Mouse (Mus musculus): Measurements from ENCODE around the gene 1700012B09Rik.
A peak's percentile ranks its signal among the peaks of the same experiment; 100 is the strongest.

1700012B09Rik gene

GRCm38 (mm10) chr9:14730941-14731541, 39.8 kb downstream of the 1700012B09Rik start:
- DNase-seq = peak; percentile 14 to 41

GRCm38 (mm10) chr9:14728365-14728764, 42.5 kb downstream of the 1700012B09Rik start:
- DNase-seq = no peak

- no peak for DNase-seq
These were observed 44.2 kb downstream of the 1700012B09Rik start for GRCm38 (mm10) chr9:14726629-14727028.

GRCm38 (mm10) chr9:14726005-14726404, 44.8 kb downstream of the 1700012B09Rik start:
- no peak for DNase-seq

GRCm38 (mm10) chr9:14724755-14725420, 45.9 kb downstream of the 1700012B09Rik start:
- no peak for DNase-seq

- no peak for DNase-seq
These were observed 49.2 kb downstream of the 1700012B09Rik start for GRCm38 (mm10) chr9:14721610-14722009.

- DNase-seq = no peak
These were observed 50.4 kb downstream of the 1700012B09Rik start for GRCm38 (mm10) chr9:14720384-14720783.

GRCm38 (mm10) chr9:14718332-14718691, 52.5 kb downstream of the 1700012B09Rik start:
- no peak for DNase-seq

GRCm38 (mm10) chr9:14717689-14718331, 53.0 kb downstream of the 1700012B09Rik start:
- peak; percentile 27 to 54 for DNase-seq

- DNase-seq = no peak
These were observed 55.6 kb downstream of the 1700012B09Rik start for GRCm38 (mm10) chr9:14715258-14715657.

GRCm38 (mm10) chr9:14710910-14711309, 59.9 kb downstream of the 1700012B09Rik start:
- DNase-seq = no peak

Measured in kidney, postnatal 4 days (tissue).